ENCODE assay signal across 14 mouse cellular contexts in the genomic region with DNA sequence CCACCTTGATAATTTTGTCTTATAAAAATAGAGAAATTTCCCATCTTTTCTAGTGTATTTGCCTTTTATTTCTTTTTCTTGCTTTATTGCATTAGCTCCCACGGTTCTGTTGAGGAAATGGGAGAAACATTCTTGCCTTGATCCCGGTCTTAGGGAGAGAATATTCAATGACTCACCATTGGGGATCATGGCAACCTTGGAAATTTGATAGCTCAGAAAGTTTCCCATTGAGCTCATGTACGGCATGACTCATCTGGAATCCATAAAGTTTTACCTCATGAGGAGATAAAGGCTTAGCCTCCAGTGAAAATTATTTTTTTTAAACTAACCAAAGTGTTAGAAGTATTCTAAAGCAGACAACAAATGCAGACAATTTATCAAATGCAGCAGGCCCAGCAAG. TPM values are rescaled to one million over a fixed set of nuclear protein-coding genes. Genes with fewer than 3 reads are reported as not detected.
"Had no signal": no experiment of that assay in that cellular context is flagged by ENCODE, and none has a peak within 500 bp of the region (broad histone marks: within the 10 kb centered on the region; RNA-seq: fewer than 3 reads in every experiment).

No protein-coding gene starts in this region.

- H3K4me3 ChIP-seq: layer of hippocampus, adult 2 months; liver, embryonic 13.5 days; stomach, embryonic 15.5 days had no signal

- H3K36me3 ChIP-seq: liver, embryonic 13.5 days; stomach, embryonic 15.5 days had no signal

- DNase-seq: kidney, postnatal 25 days; layer of hippocampus, adult 9-11 months; liver, embryonic 13.5 days; lung, adult 2 months; lung, postnatal 14 days; lung, postnatal 4 days; midbrain, embryonic 14.5 days; spleen, adult 18-20 months; thymus, postnatal 36 days had no signal

- H3K27me3 ChIP-seq: liver, embryonic 13.5 days; stomach, embryonic 15.5 days had no signal

RNA-seq across cellular contexts. Expression of a gene that starts 27.7 kb away (rescaled TPM):
- total RNA-seq: liver, adult 2 months; megakaryocyte progenitor cell, adult 5-6 weeks; megakaryocyte-erythroid progenitor cell, adult 5-6 weeks had no signal
- polyA plus RNA-seq: liver, adult 2 months had no signal
